Mouse (Mus musculus) stomach, embryonic 16.5 days (tissue): ENCODE data around the gene Nek10. TPM values are rescaled to one million over a fixed set of nuclear protein-coding genes. Genes with fewer than 3 reads are reported as not detected.
"Not testable (repeated sequence)": the region's sequence is repeated elsewhere in the genome, so short reads cannot be mapped to it uniquely, and the experiment has no call there.

Experiments
- ATAC-seq: fragments of 200-750 bp; cut with Nextera tagmentation; 2 replicates; pipeline ENCODE4 v1.8.0; 2017; ENCODE audit warnings: moderate number of reproducible peaks, moderate TSS enrichment; ENCODE audit not compliant: insufficient read depth, low FRiP score
- H3K27ac ChIP-seq: fragments of 300-500 bp; sonication (generic); 2 replicates; pipeline ENCODE4 v1.5.1; 2014; ENCODE audit warnings: low read length
- H3K27me3 ChIP-seq: fragments of 300-500 bp; sonication (generic); 2 replicates; pipeline ENCODE4 v1.6.1; 2014; ENCODE audit warnings: low read length, control low read depth, mixed read lengths; ENCODE audit not compliant: control insufficient read depth, insufficient read depth
- H3K36me3 ChIP-seq: fragments of 300-500 bp; sonication (generic); 2 replicates; pipeline ENCODE4 v1.6.1; 2014; ENCODE audit warnings: low read length; ENCODE audit not compliant: control insufficient read depth, insufficient read depth
- H3K4me1 ChIP-seq: fragments of 300-500 bp; sonication (generic); 2 replicates; pipeline ENCODE4 v1.6.1; 2014; ENCODE audit warnings: low read length, control low read depth, mixed read lengths; ENCODE audit not compliant: control insufficient read depth, insufficient read depth
- H3K4me2 ChIP-seq: fragments of 300-500 bp; sonication (generic); 2 replicates; pipeline ENCODE4 v1.6.1; 2014; ENCODE audit warnings: low read depth, low read length, mixed read lengths
- H3K4me3 ChIP-seq: fragments of 300-500 bp; sonication (generic); replicated peaks from 2 replicates; pipeline ENCODE4 v1.5.1; 2014; ENCODE audit warnings: mild to moderate bottlenecking, low read length
- H3K9ac ChIP-seq: fragments of 300-500 bp; sonication (generic); 2 replicates; pipeline ENCODE4 v1.6.1; 2014; ENCODE audit warnings: low read length
- H3K9me3 ChIP-seq: fragments of 300-500 bp; sonication (generic); replicated peaks from 2 replicates; pipeline ENCODE4 v1.6.1; 2016; ENCODE audit warnings: low read length, control low read depth; ENCODE audit not compliant: control insufficient read depth
- WGBS: fragments of 180-500 bp; shearing (Covaris S2); extraction: QIAGEN DNeasy Blood & Tissue Kit; methylation state at CpG from one replicate; pipeline ENCODE4 v1.1.7; 2014; 5-methylcytosine and 5-hydroxymethylcytosine counted together
- polyA plus RNA-seq: library from polyadenylated mRNA; unstranded; fragments of >200 nt; fragmentation: Nextera tagmentation; extraction: Ambion mirVana; gene quantifications from 2 replicates; pipeline ENCODE4 v1.2.1, GENCODE M21; 2015

Nek10 gene
- 0.05 and 0.10 TPM in 2 replicates for polyA plus RNA-seq

DNA sequence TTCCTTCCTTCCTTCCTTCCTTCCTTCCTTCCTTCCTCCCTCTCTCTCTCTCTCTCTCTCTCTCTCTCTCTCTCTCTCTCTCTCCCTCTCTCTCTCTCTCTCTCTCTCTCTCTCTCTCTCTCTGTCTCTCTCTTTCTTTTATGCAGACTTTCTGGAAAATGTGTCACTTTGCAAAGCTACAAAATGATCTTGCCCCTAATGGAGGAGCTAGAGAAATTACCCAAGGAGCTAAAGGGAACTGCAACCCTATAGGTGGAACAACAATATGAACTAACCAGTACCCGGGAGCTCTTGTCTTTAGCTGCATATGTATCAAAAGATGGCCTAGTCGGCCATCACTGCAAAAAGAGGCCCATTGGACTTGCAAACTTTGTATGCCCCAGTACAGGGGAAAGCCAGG, at the start of gene Nek10:
Nek10 (plus strand) TSS at position 301 of the 400 bp plus-strand sequence.
- H3K27me3 ChIP-seq, H3K4me1 ChIP-seq, ATAC-seq, H3K4me3 ChIP-seq, H3K27ac ChIP-seq, H3K9me3 ChIP-seq, H3K36me3 ChIP-seq, H3K9ac ChIP-seq, H3K4me2 ChIP-seq: not testable (repeated sequence)
- WGBS, result 20% methylated on average over 1 of the region's 2 CpGs

- Histone ChIP-seq H3K4me1 (no peaks in the 10 kb centered on the region), H3K9ac (no peak overlapping the region), H3K4me3 (no peak overlapping the region), H3K27me3 (no peaks in the 10 kb centered on the region), H3K9me3 (no peaks in the 10 kb centered on the region), H3K27ac (no peak overlapping the region), H3K4me2 (no peak overlapping the region), H3K36me3 (peaks cover 7% of the 10 kb centered on the region; the same call in 1 of the 2 replicates)
- ATAC-seq, result no peak
- 95% methylated on average over 2 of the region's 2 CpGs for WGBS
These were observed 22.0 kb upstream of the Nek10 start for GRCm38 (mm10) chr14:14781169-14781568.

DNA sequence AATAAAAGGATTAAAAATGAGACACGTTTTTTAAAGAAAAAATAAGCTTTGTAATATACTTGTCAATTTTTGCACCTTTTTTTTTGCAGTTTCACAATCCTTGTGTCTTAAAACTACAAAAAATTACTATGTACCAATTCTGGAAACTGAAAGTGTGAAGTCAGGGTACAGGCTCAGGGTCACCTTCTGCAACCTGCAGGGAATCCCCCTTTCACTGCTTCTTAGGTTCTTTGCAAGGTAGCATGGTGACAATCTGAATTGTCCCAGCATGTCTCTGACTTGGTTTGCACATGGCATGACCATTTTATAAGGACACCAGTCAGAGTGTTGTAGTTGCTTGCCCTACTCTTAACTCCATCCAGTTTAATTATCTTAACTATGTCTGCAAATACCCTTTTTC, 19.0 kb upstream of the Nek10 start:
- Histone ChIP-seq H3K4me2 (no peak overlapping the region), H3K27me3 (no peaks in the 10 kb centered on the region), H3K36me3 (peaks cover 11% of the 10 kb centered on the region; the same call in 1 of the 2 replicates), H3K4me3 (no peak overlapping the region), H3K4me1 (no peaks in the 10 kb centered on the region), H3K27ac (no peak overlapping the region), H3K9me3 (no peaks in the 10 kb centered on the region), H3K9ac (no peak overlapping the region)
- ATAC-seq, result no peak
- WGBS, result 84% methylated on average over 1 of the region's 1 CpGs

GRCm38 (mm10) chr14:14786979-14787378, 16.2 kb upstream of the Nek10 start:
- H3K9me3 ChIP-seq, result no peaks in the 10 kb centered on the region
- H3K9ac ChIP-seq, result no peak overlapping the region
- WGBS, result 95% methylated on average over 1 of the region's 1 CpGs
- no peak overlapping the region for H3K4me3 ChIP-seq
- no peak overlapping the region for H3K27ac ChIP-seq
- H3K27me3 ChIP-seq, result no peaks in the 10 kb centered on the region
- peaks cover 22% of the 10 kb centered on the region for H3K36me3 ChIP-seq
- no peak for ATAC-seq
- no peaks in the 10 kb centered on the region for H3K4me1 ChIP-seq
- no peak overlapping the region for H3K4me2 ChIP-seq

GRCm38 (mm10) chr14:14789840-14790470, 13.3 kb upstream of the Nek10 start:
- no peak overlapping the region for H3K9ac ChIP-seq
- H3K4me2 ChIP-seq, result no peak overlapping the region
- no peaks in the 10 kb centered on the region for H3K4me1 ChIP-seq
- no peak overlapping the region for H3K27ac ChIP-seq
- 74% methylated on average over 4 of the region's 4 CpGs for WGBS
- no peak for ATAC-seq
- H3K9me3 ChIP-seq, result no peaks in the 10 kb centered on the region
- no peaks in the 10 kb centered on the region for H3K27me3 ChIP-seq
- peaks cover 21% of the 10 kb centered on the region for H3K36me3 ChIP-seq
- H3K4me3 ChIP-seq, result no peak overlapping the region

- Histone ChIP-seq H3K4me2 (no peak overlapping the region), H3K4me1 (0 out of 2 replicates have a peak, but pooled peaks cover 3% of the 10 kb centered on the region), H3K36me3 (no peaks in the 10 kb centered on the region), H3K4me3 (no peak overlapping the region), H3K27me3 (no peaks in the 10 kb centered on the region), H3K27ac (no peak overlapping the region), H3K9me3 (no peaks in the 10 kb centered on the region), H3K9ac (no peak overlapping the region)
- WGBS, result 64% methylated on average over 5 of the region's 5 CpGs
- ATAC-seq, result no peak
These were observed 3.4 kb upstream of the Nek10 start for GRCm38 (mm10) chr14:14799861-14800260.

DNA sequence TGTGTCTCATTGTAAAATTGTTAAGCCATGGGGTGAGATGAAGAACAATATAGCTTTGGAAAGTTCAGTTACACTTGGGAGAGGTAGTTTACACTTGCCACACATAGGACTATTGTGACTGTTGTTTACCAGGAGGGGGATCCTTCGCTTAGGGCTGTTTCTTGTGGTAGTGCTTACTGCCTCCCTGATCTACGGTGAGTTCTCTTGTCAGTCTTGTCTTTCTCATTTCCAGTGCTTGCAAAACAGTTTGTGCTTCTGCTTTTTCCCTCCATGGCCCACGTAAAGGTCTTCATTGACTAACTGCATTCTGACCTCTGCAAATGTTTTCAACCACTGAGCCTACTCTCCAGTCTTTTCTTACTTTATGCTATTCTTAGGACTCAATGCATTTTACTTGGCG, 2.9 kb upstream of the Nek10 start:
- 85% methylated on average over 4 of the region's 4 CpGs for WGBS
- H3K27me3 ChIP-seq, result no peaks in the 10 kb centered on the region
- H3K9me3 ChIP-seq, result no peaks in the 10 kb centered on the region
- no peak for ATAC-seq
- no peak overlapping the region for H3K4me2 ChIP-seq
- no peak overlapping the region for H3K4me3 ChIP-seq
- H3K9ac ChIP-seq, result no peak overlapping the region
- H3K36me3 ChIP-seq, result no peaks in the 10 kb centered on the region
- no peak overlapping the region for H3K27ac ChIP-seq
- H3K4me1 ChIP-seq, result 0 out of 2 replicates have a peak, but pooled peaks cover 3% of the 10 kb centered on the region

DNA sequence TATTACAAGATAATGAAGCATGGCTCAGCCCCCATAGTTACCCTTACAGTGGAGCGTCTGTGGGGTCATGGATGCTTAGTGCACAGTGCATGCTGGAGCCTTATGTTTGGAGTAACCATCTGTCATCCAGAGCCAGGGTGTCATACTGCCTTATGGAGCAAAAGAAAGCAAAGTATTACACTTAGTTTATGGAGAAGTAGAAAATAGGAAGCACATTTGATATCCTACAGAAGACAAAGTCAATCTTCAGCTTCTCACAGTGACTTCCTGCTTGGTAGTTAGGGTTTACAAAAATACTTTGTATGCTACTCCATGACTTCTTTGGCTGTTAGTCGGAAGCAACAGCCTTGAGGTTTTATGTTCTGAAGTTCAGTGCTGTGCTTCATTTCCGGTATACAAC, 2.4 kb upstream of the Nek10 start:
- 0 out of 2 replicates have a peak, but pooled peaks cover 3% of the 10 kb centered on the region for H3K4me1 ChIP-seq
- no peak for ATAC-seq

DNA sequence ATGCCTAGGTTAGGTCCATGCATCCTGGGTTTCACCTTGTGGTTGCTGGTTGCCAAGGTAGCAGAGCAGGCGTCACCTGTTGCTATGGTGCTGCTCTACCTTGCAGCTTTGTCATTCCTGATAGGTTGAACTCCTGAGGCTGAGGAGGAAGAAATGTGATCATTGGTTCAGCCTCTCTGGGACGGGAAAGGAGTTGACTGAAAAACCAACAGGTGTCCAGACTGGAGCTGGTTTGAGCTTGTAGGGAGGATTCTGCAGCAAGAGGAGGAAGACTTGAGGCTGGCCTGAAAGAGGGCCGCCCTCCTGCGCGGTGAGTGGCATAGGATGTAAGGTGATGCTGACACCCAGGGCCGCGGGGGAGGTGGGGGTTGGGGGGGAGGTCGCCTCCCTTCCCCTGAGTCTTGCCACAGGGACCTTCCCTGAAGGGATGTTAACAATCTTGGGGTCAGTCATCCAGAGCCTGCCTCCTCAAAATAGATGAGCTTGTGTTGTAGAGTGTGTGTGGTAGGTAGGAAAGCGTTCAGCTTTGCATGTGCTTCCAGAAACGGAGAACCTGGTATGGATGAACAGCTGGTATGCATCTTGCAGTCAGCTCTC, 804 bp downstream of the Nek10 start:
- 0 out of 2 replicates have a peak, but pooled peaks cover 3% of the 10 kb centered on the region for H3K4me1 ChIP-seq
- WGBS, result 14% methylated on average over 10 of the region's 10 CpGs
- no peaks in the 10 kb centered on the region for H3K36me3 ChIP-seq
- no peak overlapping the region for H3K27ac ChIP-seq
- no peaks in the 10 kb centered on the region for H3K9me3 ChIP-seq
- H3K4me3 ChIP-seq, result no peak overlapping the region
- no peaks in the 10 kb centered on the region for H3K27me3 ChIP-seq
- no peak overlapping the region for H3K4me2 ChIP-seq
- H3K9ac ChIP-seq, result no peak overlapping the region
- ATAC-seq, result peak; percentile 81; the same call in 1 of the 2 replicates

More for the DNA sequence above, 2.4 kb upstream of the Nek10 start:
- 84% methylated on average over 3 of the region's 3 CpGs for WGBS
- H3K27ac ChIP-seq, result no peak overlapping the region
- no peaks in the 10 kb centered on the region for H3K27me3 ChIP-seq
- H3K4me2 ChIP-seq, result no peak overlapping the region
- no peak overlapping the region for H3K4me3 ChIP-seq
- H3K9ac ChIP-seq, result no peak overlapping the region
- H3K36me3 ChIP-seq, result no peaks in the 10 kb centered on the region
- H3K9me3 ChIP-seq, result no peaks in the 10 kb centered on the region
